Mouse (Mus musculus): ENCODE results near the gene Lmln. TPM values are rescaled to one million over a fixed set of nuclear protein-coding genes. Genes with fewer than 3 reads are reported as not detected.
A peak's percentile ranks its signal among the peaks of the same experiment; 100 is the strongest.
"Not testable (repeated sequence)": the region's sequence is repeated elsewhere in the genome, so short reads cannot be mapped to it uniquely, and the experiment has no call there.

Gene Lmln
- polyA plus RNA-seq, 1 experiment from 2014 or later: 3.9 TPM

- no peak for ATAC-seq (ENCODE audit: insufficient number of reproducible peaks, insufficient read depth, low FRiP score, low TSS enrichment, low read depth)
- H3K27me3 ChIP-seq: no peaks in the 10 kb centered on the region
- H3K4me2 ChIP-seq: no peak overlapping the region
- no peaks in the 10 kb centered on the region for H3K9me3 ChIP-seq
- no peak overlapping the region for H3K9ac ChIP-seq
- no peak overlapping the region for H3K4me3 ChIP-seq
- WGBS: 68% methylated on average over 4 of the region's 4 CpGs
- H3K36me3 ChIP-seq: no peaks in the 10 kb centered on the region
- no peak overlapping the region for H3K27ac ChIP-seq
- peaks cover 4% of the 10 kb centered on the region; the same call in 1 of the 2 replicates for H3K4me1 ChIP-seq
These were observed 26.3 kb upstream of the Lmln start for GRCm38 (mm10) chr16:33036006-33036405.

DNA sequence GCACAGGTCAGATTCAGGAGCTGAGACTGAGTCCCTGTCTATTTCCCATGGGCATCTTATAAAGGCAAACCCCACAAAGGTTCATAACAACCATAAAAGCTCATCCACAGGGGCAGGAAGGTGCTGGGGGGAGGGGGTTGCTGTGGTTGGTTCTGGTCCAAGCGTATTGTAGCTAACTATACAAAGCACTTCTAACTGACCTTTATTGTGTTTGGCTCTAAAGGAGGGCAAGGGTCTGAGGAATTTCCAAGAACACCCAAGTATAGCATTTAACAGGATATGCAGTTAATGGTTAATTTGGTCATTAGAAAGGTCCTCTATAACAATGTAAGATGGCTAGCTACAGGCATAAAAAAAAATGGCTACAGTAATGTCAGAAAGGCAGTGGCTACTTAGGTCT, 19.6 kb upstream of the Lmln start:
- H3K36me3 ChIP-seq: no peaks in the 10 kb centered on the region
- H3K4me1 ChIP-seq: no peaks in the 10 kb centered on the region
- no peak overlapping the region for H3K4me3 ChIP-seq
- no peak overlapping the region for H3K27ac ChIP-seq
- no peaks in the 10 kb centered on the region for H3K27me3 ChIP-seq
- no peaks in the 10 kb centered on the region for H3K9me3 ChIP-seq
- ATAC-seq (ENCODE audit: insufficient number of reproducible peaks, insufficient read depth, low FRiP score, low TSS enrichment, low read depth): no peak
- WGBS: 89% methylated on average over 1 of the region's 1 CpGs
- no peak overlapping the region for H3K9ac ChIP-seq
- no peak overlapping the region for H3K4me2 ChIP-seq

GRCm38 (mm10) chr16:33043268-33043667, 19.1 kb upstream of the Lmln start:
- no peaks in the 10 kb centered on the region for H3K27me3 ChIP-seq
- ATAC-seq (ENCODE audit: insufficient number of reproducible peaks, insufficient read depth, low FRiP score, low TSS enrichment, low read depth): no peak
- H3K27ac ChIP-seq: no peak overlapping the region
- no peak overlapping the region for H3K9ac ChIP-seq
- no peaks in the 10 kb centered on the region for H3K9me3 ChIP-seq
- H3K4me1 ChIP-seq: no peaks in the 10 kb centered on the region
- H3K4me3 ChIP-seq: no peak overlapping the region
- no peaks in the 10 kb centered on the region for H3K36me3 ChIP-seq
- 71% methylated on average over 2 of the region's 2 CpGs for WGBS
- no peak overlapping the region for H3K4me2 ChIP-seq

DNA sequence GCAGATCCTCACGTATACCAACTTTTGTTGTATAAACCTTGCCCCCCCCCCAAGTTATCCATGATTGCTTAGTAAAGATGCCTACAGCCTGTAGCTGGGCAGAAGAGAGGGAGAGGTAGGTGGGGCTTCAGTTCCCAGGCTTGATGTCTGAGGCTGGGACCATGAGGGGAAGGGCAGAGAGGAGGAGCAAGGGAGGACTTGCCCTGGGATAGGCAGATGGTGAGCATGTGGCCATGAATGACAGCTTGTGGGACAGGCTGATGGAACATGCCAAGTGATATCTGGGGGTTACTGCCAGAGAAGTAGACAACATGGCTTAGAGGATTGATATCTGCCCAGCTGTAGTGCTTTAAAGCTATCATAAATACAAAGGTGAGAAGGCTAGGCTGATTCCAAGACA, 14.3 kb upstream of the Lmln start:
- H3K9ac ChIP-seq: no peak overlapping the region
- H3K4me3 ChIP-seq: no peak overlapping the region
- H3K9me3 ChIP-seq: no peaks in the 10 kb centered on the region
- no peak overlapping the region for H3K27ac ChIP-seq
- H3K36me3 ChIP-seq: no peaks in the 10 kb centered on the region
- H3K4me1 ChIP-seq: no peaks in the 10 kb centered on the region
- H3K4me2 ChIP-seq: no peak overlapping the region
- no peak for ATAC-seq (ENCODE audit: insufficient number of reproducible peaks, insufficient read depth, low FRiP score, low TSS enrichment, low read depth)
- no peaks in the 10 kb centered on the region for H3K27me3 ChIP-seq
- WGBS: 80% methylated on average over 1 of the region's 1 CpGs

DNA sequence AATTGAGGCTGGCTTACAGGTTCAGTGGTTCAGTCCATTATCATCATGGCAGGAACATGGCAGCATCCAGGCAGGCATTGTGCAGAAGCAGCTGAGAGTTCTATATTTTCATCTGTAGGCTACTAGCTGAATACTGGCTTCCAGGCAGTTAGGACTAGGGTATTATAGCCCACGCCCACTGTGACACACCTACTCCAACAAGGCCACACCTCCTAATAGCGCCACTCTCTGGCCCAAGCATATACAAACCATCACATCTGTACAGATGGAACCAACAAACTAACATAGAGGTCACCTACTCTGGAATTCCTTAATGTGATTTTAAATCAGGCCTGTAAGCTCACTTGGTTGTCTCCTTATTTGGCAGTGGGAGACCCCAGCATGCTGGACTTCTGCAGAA, 13.6 kb upstream of the Lmln start:
- no peak overlapping the region for H3K4me2 ChIP-seq
- H3K27me3 ChIP-seq: no peaks in the 10 kb centered on the region
- H3K4me1 ChIP-seq: no peaks in the 10 kb centered on the region
- H3K9me3 ChIP-seq: no peaks in the 10 kb centered on the region
- no peaks in the 10 kb centered on the region for H3K36me3 ChIP-seq
- no peak for ATAC-seq (ENCODE audit: insufficient number of reproducible peaks, insufficient read depth, low FRiP score, low TSS enrichment, low read depth)
- H3K27ac ChIP-seq: no peak overlapping the region
- H3K9ac ChIP-seq: no peak overlapping the region
- H3K4me3 ChIP-seq: no peak overlapping the region
- 71% methylated on average over 2 of the region's 2 CpGs for WGBS

- H3K36me3 ChIP-seq: no peaks in the 10 kb centered on the region
- H3K9me3 ChIP-seq: no peaks in the 10 kb centered on the region
- no peak overlapping the region for H3K9ac ChIP-seq
- no peak overlapping the region for H3K4me2 ChIP-seq
- H3K4me3 ChIP-seq: no peak overlapping the region
- ATAC-seq (ENCODE audit: insufficient number of reproducible peaks, insufficient read depth, low FRiP score, low TSS enrichment, low read depth): no peak
- H3K27me3 ChIP-seq: no peaks in the 10 kb centered on the region
- no peak overlapping the region for H3K27ac ChIP-seq
- no peaks in the 10 kb centered on the region for H3K4me1 ChIP-seq
- WGBS: 93% methylated on average over 16 of the region's 16 CpGs
These were observed 12.5 kb upstream of the Lmln start for GRCm38 (mm10) chr16:33049809-33050208.

DNA sequence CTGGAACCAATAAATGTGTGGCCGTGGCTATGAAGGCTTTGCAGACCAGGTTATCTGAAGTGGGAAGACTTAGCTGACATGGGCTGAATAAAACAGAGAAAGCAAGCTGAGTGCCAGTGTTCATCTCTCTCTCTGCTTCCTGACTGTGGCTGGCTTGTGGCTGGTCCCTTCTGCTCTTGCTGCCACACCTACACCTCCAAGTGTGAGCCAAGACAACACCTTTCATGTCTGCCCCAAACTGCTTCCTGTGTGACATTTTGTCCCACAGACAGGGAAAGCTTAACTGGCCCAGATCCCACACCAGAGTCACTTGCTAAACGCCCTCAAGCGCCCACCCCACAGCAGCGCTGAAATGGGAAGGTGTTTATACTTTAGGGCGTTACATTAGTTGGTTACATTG, 9.2 kb upstream of the Lmln start:
- Histone ChIP-seq H3K36me3 (peaks cover 4% of the 10 kb centered on the region), H3K9ac (no peak overlapping the region), H3K9me3 (no peaks in the 10 kb centered on the region), H3K27me3 (no peaks in the 10 kb centered on the region), H3K4me3 (no peak overlapping the region), H3K4me2 (no peak overlapping the region), H3K27ac (no peak overlapping the region), H3K4me1 (peaks cover 8% of the 10 kb centered on the region)
- no peak for ATAC-seq (ENCODE audit: insufficient number of reproducible peaks, insufficient read depth, low FRiP score, low TSS enrichment, low read depth)
- WGBS: 56% methylated on average over 5 of the region's 5 CpGs

- not testable (repeated sequence) for H3K9ac ChIP-seq; H3K9me3 ChIP-seq; H3K4me3 ChIP-seq; H3K4me2 ChIP-seq; H3K27ac ChIP-seq; ATAC-seq (ENCODE audit: insufficient number of reproducible peaks, insufficient read depth, low FRiP score, low TSS enrichment, low read depth); H3K27me3 ChIP-seq
- H3K36me3 ChIP-seq: peaks cover 21% of the 10 kb centered on the region
- H3K4me1 ChIP-seq: peaks cover 24% of the 10 kb centered on the region
- 78% methylated on average over 2 of the region's 2 CpGs for WGBS
These were observed 7.4 kb upstream of the Lmln start for GRCm38 (mm10) chr16:33054927-33055326.

- Histone ChIP-seq H3K27me3 (no peaks in the 10 kb centered on the region), H3K27ac (no peak overlapping the region; the same call in 1 of the 2 replicates), H3K9ac (peak overlapping the region; percentile 96), H3K4me2 (peak overlapping the region; percentile 72), H3K36me3 (peaks cover 29% of the 10 kb centered on the region), H3K4me1 (peaks cover 24% of the 10 kb centered on the region), H3K9me3 (no peaks in the 10 kb centered on the region), H3K4me3 (peak overlapping the region; percentile 72)
- 23% methylated on average over 10 of the region's 10 CpGs for WGBS
- ATAC-seq (ENCODE audit: insufficient number of reproducible peaks, insufficient read depth, low FRiP score, low TSS enrichment, low read depth): no peak
These were observed 6.7 kb upstream of the Lmln start for GRCm38 (mm10) chr16:33055655-33056054.

DNA sequence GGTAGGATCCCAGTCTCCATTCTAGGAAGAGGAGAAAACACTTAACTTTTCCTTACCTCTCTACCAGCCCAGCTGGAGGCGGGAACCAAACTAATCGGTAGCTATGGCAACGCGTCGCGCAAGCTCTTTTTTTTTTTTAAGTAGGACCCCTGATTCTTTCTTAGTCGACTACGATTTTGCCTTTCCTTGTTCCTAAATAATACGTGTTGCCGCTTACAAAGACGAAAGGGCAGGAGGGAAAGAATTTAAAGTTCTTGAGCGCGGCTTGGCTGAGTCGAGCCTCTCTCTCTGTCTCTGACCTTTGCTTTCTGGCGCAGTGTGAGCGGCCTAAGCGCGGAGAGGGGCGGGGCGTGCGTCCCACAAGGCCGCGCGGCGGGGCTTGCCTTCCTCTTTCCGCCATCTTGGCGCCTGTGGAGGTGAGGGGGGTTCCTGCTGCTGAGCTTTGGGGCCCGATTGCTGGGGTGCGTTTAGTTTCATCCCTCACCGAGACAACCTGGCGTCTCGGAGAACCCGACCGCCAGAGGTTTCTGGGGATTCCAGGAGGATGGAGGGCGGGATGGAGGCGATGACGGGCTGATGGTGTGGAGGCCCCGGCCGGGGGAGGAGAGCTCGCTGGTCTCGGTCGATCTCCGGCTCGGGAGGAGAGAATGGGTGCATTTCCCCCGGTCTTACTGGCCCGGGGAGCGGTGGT, 6.1 kb upstream of the Lmln start, which contains the start of the genes Iqcg and Rpl35a:
Gene Iqcg (minus strand): TSS at position 124 of the 691 bp plus-strand sequence.
Gene Rpl35a (plus strand): TSS at position 359 of the 691 bp plus-strand sequence.
- no peaks in the 10 kb centered on the region for H3K27me3 ChIP-seq
- H3K4me2 ChIP-seq: peak within 1 kb of the TSS; percentile 72
- H3K9me3 ChIP-seq: no peaks in the 10 kb centered on the region
- peak within 1 kb of the TSS; percentile 94 for H3K27ac ChIP-seq
- H3K9ac ChIP-seq: peak within 1 kb of the TSS; percentile 96
- peaks cover 31% of the 10 kb centered on the region for H3K36me3 ChIP-seq
- peaks cover 24% of the 10 kb centered on the region for H3K4me1 ChIP-seq
- peak; percentile 66 for ATAC-seq (ENCODE audit: insufficient number of reproducible peaks, insufficient read depth, low FRiP score, low TSS enrichment, low read depth)
- peak within 1 kb of the TSS; percentile 72 for H3K4me3 ChIP-seq
- WGBS: under 1% methylated on average over 47 of the region's 47 CpGs

DNA sequence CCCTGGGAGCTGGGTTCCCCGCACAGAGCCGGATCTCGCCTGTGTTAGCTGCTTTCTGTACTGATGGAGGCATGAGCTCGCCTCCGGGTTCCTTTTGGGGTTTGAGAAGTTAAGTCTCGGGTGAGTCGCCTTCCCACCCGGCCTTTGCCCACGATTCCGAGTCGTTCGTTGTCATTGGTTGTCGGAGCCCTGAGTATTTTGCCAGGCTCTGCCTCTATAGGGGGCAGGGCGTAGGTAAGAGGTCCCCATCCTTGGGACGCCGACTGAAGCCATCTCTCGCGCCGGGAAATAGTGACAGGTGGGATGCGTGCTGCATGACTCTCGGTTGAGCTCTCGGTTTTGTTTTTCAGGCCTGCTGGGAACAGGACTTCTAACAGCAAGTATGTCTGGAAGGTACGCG, 5.5 kb upstream of the Lmln start:
- Histone ChIP-seq H3K36me3 (peaks cover 31% of the 10 kb centered on the region), H3K9me3 (no peaks in the 10 kb centered on the region), H3K4me3 (peak overlapping the region; percentile 72), H3K4me1 (peaks cover 26% of the 10 kb centered on the region), H3K27me3 (no peaks in the 10 kb centered on the region), H3K9ac (peak overlapping the region; percentile 96), H3K4me2 (peak overlapping the region; percentile 72), H3K27ac (peak overlapping the region; percentile 94)
- ATAC-seq (ENCODE audit: insufficient number of reproducible peaks, insufficient read depth, low FRiP score, low TSS enrichment, low read depth): 0 out of 2 replicates have a peak, but pooled peaks have one; percentile 35
- under 1% methylated on average over 24 of the region's 24 CpGs for WGBS

- H3K4me2 ChIP-seq: peak overlapping the region; percentile 72
- no peaks in the 10 kb centered on the region for H3K9me3 ChIP-seq
- no peak for ATAC-seq (ENCODE audit: insufficient number of reproducible peaks, insufficient read depth, low FRiP score, low TSS enrichment, low read depth)
- peak overlapping the region; percentile 72 for H3K4me3 ChIP-seq
- H3K27ac ChIP-seq: no peak overlapping the region
- H3K27me3 ChIP-seq: no peaks in the 10 kb centered on the region
- WGBS: 91% methylated on average over 16 of the region's 16 CpGs
- H3K36me3 ChIP-seq: peaks cover 31% of the 10 kb centered on the region
- peaks cover 30% of the 10 kb centered on the region for H3K4me1 ChIP-seq
- peak overlapping the region; percentile 49; the same call in 1 of the 2 replicates for H3K9ac ChIP-seq
These were observed 4.3 kb upstream of the Lmln start for GRCm38 (mm10) chr16:33058033-33058432.

All from embryonic facial prominence, embryonic 13.5 days (tissue).